Mouse (Mus musculus) splenic B cell, adult 2 months (primary cell): ENCODE data around the gene Lrrc73.

ENCODE experiments used
- DNase-seq: peaks from one replicate; pipeline ENCODE4 v3.0.0-alpha.2; 2011; ENCODE audit warnings: low read depth, low spot score
- H3K27me3 ChIP-seq: 2 replicates; pipeline ENCODE4 v1.6.1; 2012; ENCODE audit warnings: mild to moderate bottlenecking, low read length, moderate library complexity, mixed read lengths; ENCODE audit not compliant: control insufficient read depth, poor library complexity, insufficient read depth, severe bottlenecking
- H3K36me3 ChIP-seq: 2 replicates; pipeline ENCODE4 v1.6.1; 2012; ENCODE audit warnings: mild to moderate bottlenecking, low read length, moderate library complexity, mixed read lengths; ENCODE audit not compliant: control insufficient read depth, poor library complexity, insufficient read depth, severe bottlenecking

Gene Lrrc73

GRCm38 (mm10) chr17:46297028-46297363 is 43.7 kb downstream of the Lrrc73 start:
- H3K27me3 ChIP-seq = peaks cover 4% of the 10 kb centered on the region
- no peaks in the 10 kb centered on the region for H3K36me3 ChIP-seq
- DNase-seq = no peak

DNA sequence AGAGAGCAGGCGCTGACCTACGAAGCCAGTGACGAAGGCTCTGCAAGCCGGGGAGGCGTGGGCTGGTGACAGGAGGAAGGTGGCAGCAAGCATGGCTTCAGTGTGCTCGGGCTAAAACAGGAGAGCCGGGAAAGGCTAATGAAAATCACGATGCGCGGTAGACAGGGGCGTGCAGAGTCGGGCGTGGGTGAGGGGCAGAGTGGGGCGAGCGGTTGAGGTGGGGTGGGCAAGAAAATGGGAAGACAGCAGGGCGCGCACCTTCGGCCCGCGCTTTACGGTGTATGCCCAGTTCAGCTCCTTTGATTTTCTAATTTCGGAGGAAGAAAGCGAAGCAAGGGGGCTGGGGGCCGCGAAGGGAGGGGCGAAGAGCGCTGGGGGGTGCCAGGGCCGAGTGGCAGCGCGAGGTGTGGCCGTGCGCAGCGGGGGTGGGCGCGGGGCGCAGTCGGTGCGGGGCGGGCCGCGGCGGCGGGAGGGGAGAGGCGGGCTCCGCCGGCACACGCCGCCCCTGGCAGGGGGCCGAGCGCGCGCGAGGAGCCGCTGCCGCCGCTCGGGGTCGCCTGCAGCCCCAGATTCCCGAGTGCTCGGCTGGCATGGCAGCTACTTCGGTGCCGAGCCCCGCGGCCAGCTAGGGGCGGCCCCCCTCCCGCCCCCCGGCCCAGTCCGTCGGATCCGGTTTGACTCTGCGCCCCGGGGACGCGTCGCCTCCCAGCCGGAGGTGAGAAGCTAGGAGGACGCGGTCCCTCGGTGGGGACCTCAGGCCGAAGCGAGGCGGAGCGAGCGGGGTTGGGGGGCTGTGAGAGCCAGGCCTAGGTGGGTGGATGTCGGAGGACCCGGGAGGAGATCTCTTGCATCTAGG is 44.3 kb downstream of the Lrrc73 start, which contains the start of gene Dlk2:
Gene Dlk2, plus strand, starts transcription at position 58 of the 856 bp plus-strand sequence.
- peaks cover 4% of the 10 kb centered on the region for H3K27me3 ChIP-seq
- no peaks in the 10 kb centered on the region for H3K36me3 ChIP-seq
- peak; percentile 42 for DNase-seq

DNA sequence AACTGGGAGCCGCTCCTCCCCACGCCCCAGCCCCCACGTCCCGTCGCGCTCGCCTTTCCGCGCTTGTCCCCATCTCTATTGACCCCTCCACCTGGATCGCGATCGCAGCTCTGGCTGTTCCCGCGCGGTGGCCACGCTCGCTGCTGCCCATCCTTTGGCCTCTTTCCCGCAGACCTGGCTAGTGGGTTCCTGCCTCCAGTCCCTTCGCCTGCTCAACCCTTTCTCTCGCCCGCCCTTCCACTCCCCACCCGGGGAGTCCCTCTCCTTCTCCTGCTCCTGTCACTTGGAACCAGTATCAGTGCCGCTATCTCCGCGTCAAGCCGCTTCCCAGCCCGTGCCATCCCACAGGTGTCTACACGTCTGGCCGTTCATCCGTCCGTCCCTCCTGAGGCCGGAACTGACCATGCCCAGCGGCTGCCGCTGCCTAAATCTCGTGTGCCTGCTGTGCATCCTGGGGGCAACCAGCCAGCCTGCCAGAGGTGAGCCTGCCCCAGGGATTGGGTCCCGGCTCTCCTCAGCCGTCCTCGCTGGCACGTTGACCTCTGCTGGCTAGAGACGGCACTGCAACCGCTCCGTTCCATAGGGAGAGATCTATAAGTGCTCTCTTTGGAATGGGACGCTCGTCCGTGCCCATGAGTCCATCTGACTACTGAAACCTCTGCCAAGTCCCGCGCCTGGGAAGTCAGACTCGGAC is 45.0 kb downstream of the Lrrc73 start:
- Histone ChIP-seq H3K36me3 (no peaks in the 10 kb centered on the region), H3K27me3 (peaks cover 4% of the 10 kb centered on the region)
- DNase-seq = peak; percentile 79

- Histone ChIP-seq H3K27me3 (peaks cover 4% of the 10 kb centered on the region), H3K36me3 (no peaks in the 10 kb centered on the region; the same call in 1 of the 2 replicates)
- no peak for DNase-seq
Observed at GRCm38 (mm10) chr17:46301892-46302291, 48.6 kb downstream of the Lrrc73 start.

GRCm38 (mm10) chr17:46304184-46304583 is 50.9 kb downstream of the Lrrc73 start:
- no peaks in the 10 kb centered on the region; the same call in 1 of the 2 replicates for H3K36me3 ChIP-seq
- DNase-seq = no peak
- H3K27me3 ChIP-seq = no peaks in the 10 kb centered on the region
